Mouse (Mus musculus): ENCODE measurements around the gene Fgfr2.

Fgfr2 gene

DNA sequence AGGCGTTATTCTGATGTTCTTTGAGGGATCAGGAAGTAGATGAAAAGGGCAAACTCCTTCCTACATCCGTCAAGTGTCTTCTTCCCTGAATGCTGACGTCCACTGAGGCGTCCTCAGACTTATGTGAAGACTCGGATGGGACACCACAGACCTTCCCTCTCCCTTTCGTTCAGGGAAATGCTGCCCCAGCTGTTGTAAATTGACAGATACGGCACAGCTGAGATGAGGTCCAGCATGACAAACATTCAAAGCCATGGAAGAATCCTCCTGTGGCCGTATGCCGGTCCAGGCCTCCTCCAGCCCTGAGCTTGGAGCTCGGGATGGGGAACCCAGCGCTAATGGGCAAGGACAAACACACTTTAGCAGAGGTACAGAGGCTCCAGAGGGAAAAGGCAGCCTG lies 373.6 kb downstream of the Fgfr2 start:
- DNase-seq (ENCODE audit: low spot score), result no peak

DNA sequence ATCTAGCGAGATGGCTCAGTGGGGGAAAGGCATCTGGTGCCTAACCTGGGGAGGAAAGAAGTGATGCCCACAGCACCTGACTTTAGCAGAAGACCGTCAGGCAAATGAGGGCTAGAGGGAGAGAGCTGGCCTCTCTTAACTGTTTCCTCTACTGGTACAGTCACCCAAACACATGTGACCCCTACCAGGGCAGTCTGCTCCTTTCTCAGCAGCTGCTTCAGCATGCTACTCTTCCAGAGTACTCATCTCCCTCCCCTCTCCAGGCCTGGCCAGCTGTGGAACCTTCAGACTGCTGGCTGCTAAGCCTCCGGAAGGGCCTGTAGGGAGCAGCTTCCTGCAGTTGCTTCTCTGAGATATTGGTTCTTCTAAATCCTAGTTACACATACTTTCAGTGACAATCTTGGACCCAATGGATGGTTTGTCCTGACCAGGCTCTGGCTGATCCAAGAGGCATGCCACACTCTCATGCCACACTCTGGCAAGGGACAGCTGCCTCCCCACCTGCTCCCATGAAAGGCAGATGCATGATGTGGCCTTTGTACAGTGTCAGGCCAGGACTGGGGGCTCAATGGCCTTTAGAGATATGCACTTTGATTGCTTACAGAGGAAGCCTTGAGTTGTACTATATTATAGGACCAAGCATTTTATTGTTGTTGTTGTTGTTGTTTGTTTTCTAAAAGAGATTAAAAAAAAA lies 374.9 kb downstream of the Fgfr2 start:
- no peak for DNase-seq (ENCODE audit: low spot score)

DNA sequence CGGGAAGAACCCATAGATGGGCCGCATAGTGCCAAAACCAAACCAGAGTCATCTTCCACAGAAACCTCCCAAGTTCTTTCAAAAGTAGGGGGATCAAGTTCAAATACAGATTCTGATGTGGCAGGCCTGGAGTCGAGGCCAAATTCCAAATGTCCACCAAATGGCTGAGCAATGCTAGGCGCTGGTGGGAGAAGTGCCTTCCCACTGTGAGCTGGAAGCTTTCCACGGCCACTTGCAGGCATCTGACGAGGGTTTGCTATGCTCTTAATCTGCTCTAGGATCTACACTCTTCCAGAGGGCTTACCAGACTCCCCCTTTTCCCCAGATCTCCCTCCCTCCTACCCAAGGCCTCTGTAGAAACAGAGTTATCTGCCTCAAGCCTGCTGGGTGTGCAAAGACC lies 376.1 kb downstream of the Fgfr2 start:
- DNase-seq (ENCODE audit: low spot score), result no peak

GRCm38 (mm10) chr7:132742912-132743311 lies 380.2 kb downstream of the Fgfr2 start:
- no peak for DNase-seq (ENCODE audit: low spot score)

DNA sequence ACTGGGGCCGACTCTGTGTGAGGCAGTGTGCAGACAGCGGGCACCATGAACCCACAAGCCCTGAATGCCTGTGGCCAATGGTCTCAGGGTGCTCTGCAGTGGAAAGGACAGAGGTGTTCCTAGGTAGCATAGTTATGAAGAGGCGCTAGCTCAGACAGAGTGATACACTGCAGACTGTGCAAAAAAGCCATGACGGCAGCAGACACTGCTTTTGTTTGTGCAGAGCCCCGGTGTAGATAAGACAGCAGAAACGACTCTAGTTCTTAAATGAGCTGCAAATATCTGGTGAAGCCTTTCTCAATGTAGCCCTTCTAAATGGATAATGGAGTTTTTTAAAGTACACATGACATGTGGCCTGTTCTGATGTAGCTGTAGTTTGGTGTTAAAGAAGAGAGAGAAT lies 383.3 kb downstream of the Fgfr2 start:
- DNase-seq (ENCODE audit: low spot score), result no peak

DNA sequence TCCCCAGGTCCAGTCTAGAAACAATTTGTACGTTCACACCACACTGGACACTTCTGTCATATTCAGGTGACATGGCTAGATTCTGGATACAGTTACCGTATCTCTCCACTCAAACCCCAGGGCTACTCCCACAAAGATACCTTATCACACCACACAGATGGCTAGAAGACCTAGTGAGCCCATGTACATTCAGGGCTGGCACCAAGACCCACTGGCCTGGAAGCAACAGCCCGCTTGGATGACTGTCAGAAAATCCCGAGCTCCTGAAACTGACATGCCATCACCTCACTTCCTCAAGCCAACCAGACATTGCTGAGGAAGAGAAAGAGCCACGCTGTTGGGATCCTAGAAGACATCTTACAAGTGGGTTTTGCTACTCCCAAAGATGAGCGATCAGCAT lies 384.3 kb downstream of the Fgfr2 start:
- no peak for DNase-seq (ENCODE audit: low spot score)

DNA sequence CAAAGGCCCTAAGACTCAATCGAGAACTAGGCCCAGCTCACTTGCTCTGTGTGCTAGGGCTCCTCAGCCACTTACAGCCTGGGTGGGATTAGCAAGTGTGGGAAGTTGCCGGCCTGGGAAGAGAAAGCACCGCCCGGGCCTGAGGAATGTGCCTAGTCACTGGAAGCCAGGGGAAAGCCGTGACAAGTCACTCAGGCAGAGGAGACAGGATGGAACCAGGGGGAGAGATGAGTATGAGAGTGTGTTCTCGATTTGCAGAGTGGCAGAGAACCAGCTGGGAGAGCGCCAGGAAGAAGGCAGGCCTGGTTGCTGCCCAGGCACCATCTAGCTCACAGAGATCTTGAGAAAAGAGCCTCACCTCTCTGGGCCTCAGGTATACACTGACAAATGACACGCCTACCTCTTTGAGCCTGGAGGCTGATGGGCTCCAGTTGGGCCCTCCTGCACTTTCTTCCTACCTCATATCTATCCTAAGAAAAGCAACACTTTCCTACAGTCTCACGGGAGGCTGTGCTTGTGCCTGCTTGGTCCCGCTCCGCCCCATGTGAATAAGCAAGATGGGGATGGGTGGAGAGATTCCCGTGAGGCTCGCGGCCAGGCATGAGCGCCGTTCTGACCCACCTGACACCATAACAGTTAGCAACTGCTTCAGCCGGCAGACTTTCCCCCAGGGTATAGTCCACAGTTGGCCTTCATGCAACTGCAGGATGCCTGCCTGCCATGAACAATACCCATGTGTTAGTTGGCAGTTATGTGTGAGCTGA lies 386.9 kb downstream of the Fgfr2 start:
- DNase-seq (ENCODE audit: low spot score), result no peak

DNA sequence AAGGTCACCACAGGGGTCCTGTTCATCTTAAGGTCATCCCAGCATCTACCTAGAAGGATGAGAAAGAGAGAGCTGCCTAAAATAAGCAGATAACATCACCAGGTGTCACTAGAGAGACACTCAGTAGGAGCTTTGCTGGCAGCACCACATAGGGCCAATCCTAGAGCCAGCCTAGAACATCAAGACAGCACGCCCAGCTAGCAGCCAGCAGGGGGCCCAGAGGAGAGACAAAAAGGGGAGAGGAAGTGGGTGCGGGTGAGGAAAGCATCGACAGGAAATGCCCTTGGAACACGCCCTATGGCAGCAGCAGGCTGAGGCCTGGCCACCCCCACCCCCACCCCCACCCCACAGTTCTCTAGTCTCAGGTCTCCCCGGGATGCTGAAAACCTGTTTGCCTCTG lies 388.0 kb downstream of the Fgfr2 start:
- no peak for DNase-seq (ENCODE audit: low spot score)

GRCm38 (mm10) chr7:132734222-132734621 lies 388.9 kb downstream of the Fgfr2 start:
- no peak for DNase-seq (ENCODE audit: low spot score)

DNA sequence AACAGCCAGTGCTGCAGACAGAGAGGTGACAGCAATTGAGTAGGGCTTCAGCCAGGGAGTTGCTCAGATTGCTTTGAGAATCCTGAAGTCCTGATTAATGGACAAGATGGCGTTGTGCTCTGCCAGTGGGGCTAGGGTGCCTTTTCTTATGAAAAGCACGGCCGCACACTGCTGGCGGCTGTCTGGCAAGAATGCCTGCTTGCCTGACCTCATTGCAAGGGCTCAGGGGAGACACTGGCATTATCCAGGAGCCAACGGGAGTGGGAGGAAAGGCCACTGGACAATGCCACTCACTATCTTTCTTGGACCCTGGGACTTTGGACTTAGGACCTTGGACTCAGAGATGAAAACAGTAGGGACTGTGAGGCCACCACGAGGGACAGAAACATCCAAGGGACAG lies 389.6 kb downstream of the Fgfr2 start:
- DNase-seq (ENCODE audit: low spot score), result no peak

DNA sequence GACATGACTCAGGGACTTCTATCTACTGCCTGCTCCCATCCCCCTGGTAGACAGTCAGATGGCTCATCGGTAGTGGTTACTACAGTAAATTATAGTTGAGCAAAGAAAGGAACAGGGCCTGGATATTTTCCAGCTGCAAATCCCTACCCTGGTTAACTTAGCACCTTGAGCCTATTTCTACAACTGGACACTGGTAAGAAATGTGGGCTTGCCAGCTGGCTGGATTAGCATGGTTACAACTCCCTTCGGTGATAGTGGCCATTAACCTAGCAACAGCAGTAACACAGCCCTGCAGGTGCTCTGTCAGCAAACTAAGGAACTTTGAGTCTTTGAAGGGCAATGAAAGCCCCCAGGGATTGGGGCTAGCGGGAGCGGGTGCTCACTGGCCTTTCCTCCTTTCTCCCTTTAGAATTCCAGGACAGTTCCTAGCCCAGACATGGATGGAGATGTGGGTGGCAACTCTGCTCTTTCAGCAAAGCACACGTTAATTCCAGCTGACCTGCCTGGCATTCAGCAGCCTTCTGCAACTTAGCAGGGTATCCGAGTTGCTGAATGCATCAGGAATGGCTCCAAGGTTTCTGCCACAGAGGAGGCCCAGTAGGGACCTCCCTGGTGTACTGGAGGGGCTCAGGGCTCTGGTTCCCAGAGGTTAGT lies 390.9 kb downstream of the Fgfr2 start:
- DNase-seq (ENCODE audit: low spot score), result no peak

- DNase-seq (ENCODE audit: low spot score), result no peak
These were observed 391.6 kb downstream of the Fgfr2 start for GRCm38 (mm10) chr7:132731558-132731957.

GRCm38 (mm10) chr7:132730510-132730909 lies 392.6 kb downstream of the Fgfr2 start:
- no peak for DNase-seq (ENCODE audit: low spot score)

GRCm38 (mm10) chr7:132729093-132729831 lies 393.9 kb downstream of the Fgfr2 start:
- no peak for DNase-seq (ENCODE audit: low spot score)

DNA sequence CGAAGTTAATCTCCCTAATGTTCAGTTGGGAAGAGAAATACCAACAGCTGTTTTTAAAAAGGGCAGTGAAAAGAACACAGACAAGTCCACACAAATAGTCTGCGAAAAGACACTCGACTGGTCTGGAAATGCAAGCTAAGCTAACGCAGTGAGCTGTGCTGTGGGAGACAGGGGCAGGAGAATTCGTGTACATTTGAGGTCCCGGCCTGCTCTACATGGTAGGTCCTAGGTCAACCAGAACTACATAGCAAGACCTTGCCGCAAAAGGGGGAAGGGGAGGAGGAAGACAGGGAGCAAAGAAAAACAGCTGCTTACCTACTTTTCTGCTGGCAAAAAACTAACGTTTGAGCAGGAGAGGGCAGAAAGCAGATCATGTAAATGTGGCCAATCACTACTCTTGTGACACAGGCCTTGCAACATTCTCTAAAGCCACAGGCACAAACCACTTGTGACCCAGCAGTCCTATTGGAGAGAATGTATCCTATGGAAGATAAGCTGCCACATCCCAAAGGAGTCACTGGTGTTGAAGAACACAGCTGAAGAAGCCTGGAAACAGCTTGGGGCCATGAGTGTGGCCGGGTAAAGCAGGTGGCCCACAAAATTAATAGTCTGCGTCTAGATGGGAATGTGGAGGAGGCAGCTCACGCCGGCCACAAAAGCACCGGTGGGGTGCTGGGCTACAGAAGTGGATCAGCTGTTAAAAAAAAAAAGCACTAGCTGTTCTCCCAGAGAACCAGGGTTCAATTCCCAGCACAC lies 396.9 kb downstream of the Fgfr2 start:
- no peak for DNase-seq (ENCODE audit: low spot score)

DNA sequence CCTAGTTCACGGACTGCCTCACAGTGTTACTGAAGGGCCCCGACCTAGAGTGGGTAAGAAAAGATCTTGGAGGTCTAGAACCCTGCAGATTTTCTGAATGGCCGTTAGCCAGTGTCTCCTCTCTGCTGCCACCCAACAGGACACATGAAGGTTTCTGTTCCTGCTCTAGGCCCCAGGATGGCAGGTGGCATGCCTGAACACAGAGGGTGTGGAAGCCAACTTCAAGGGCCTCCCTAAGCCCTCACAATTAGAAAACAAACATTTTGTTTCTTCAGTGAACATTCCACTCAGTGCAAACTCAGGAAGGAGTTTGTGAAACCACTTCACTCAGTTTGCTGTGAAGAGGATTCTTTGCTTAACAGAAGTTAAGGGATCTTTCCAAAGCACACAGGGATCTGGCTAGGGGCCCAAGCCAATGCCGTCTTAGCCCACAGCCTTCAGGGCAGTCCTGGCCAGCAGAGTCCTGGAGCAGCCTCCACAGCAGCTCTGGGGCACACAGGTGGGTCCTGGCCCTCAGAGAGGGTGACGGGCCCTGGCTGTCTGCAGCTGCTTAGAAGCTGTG lies 398.6 kb downstream of the Fgfr2 start:
- no peak for DNase-seq (ENCODE audit: low spot score)

GRCm38 (mm10) chr7:132723906-132724305 lies 399.2 kb downstream of the Fgfr2 start:
- no peak for DNase-seq (ENCODE audit: low spot score)

- DNase-seq (ENCODE audit: low spot score), result no peak
These were observed 400.5 kb downstream of the Fgfr2 start for GRCm38 (mm10) chr7:132722401-132723370.

- no peak for DNase-seq (ENCODE audit: low spot score)
These were observed 402.6 kb downstream of the Fgfr2 start for GRCm38 (mm10) chr7:132720562-132720961.

- no peak for DNase-seq (ENCODE audit: low spot score)
These were observed 403.6 kb downstream of the Fgfr2 start for GRCm38 (mm10) chr7:132719570-132719969.
